Mouse (Mus musculus): ENCODE results near the gene Zfand2b. TPM values are rescaled to one million over a fixed set of nuclear protein-coding genes. Genes with fewer than 3 reads are reported as not detected.

Gene Zfand2b
- total and polyA plus RNA-seq, 3 experiments: 21.0 to 58.0 (median 47.7) TPM

GRCm38 (mm10) chr1:75210136-75211087, 42.0 kb downstream of the Zfand2b start, which contains the start of the genes Glb1l and Stk16:
Gene Glb1l (minus strand): TSS chr1:75210813.
Gene Stk16 (plus strand): TSS chr1:75210838.
- peaks cover 65% of the 10 kb centered on the region for H3K36me3 ChIP-seq (replicated peaks)
- no peak for TF ChIP-seq GATA1 (IDR thresholded peaks at IDR 0.05; ENCODE audit: borderline replicate concordance, low read length)
- no peak for TF ChIP-seq CTCF (IDR thresholded peaks at IDR 0.05; ENCODE audit: low read depth, low read length)
- no peak for TF ChIP-seq POLR2AphosphoS5 (IDR thresholded peaks at IDR 0.05; ENCODE audit: insufficient replicate concordance, low read depth, low read length)
- TF ChIP-seq TAL1 (conservative IDR thresholded peaks at IDR 0.05; ENCODE audit: low read depth, low read length): no peak
- TF ChIP-seq GATA2 (IDR thresholded peaks at IDR 0.05; ENCODE audit: borderline replicate concordance, low read depth, low read length): no peak
- no peaks in the 10 kb centered on the region for H3K27me3 ChIP-seq (ENCODE audit: insufficient read depth, low read length)
- ATAC-seq (ENCODE audit: extremely low read depth, insufficient number of reproducible peaks, low FRiP score, poor library complexity, severe bottlenecking) (peak; percentile 90), DNase-seq (ENCODE audit: low spot score) (peak; percentile 99)
- H3K4me1 ChIP-seq (ENCODE audit: insufficient read depth, low read depth, low read length): peaks cover 62% of the 10 kb centered on the region
- H3K4me3 ChIP-seq (ENCODE audit: low read depth, low read length): peak within 1 kb of the TSS; percentile 75
- no peaks in the 10 kb centered on the region for H3K9me3 ChIP-seq (replicated peaks)

- H3K4me1 ChIP-seq (ENCODE audit: insufficient read depth, low read depth, low read length): peaks cover 70% of the 10 kb centered on the region
- no peak for ATAC-seq (ENCODE audit: extremely low read depth, insufficient number of reproducible peaks, low FRiP score, poor library complexity, severe bottlenecking)
- TF ChIP-seq CTCF (IDR thresholded peaks at IDR 0.05; ENCODE audit: low read depth, low read length) (no peak), GATA2 (IDR thresholded peaks at IDR 0.05; ENCODE audit: borderline replicate concordance, low read depth, low read length) (no peak), TAL1 (conservative IDR thresholded peaks at IDR 0.05; ENCODE audit: low read depth, low read length) (no peak), GATA1 (IDR thresholded peaks at IDR 0.05; ENCODE audit: borderline replicate concordance, low read length) (no peak), POLR2AphosphoS5 (IDR thresholded peaks at IDR 0.05; ENCODE audit: insufficient replicate concordance, low read depth, low read length) (no peak)
- H3K36me3 ChIP-seq (replicated peaks): peaks cover 69% of the 10 kb centered on the region
- DNase-seq (ENCODE audit: low spot score): no peak
- peak overlapping the region; percentile 75 for H3K4me3 ChIP-seq (ENCODE audit: low read depth, low read length)
- no peaks in the 10 kb centered on the region for H3K9me3 ChIP-seq (replicated peaks)
- H3K27me3 ChIP-seq (ENCODE audit: insufficient read depth, low read length): no peaks in the 10 kb centered on the region
Observed at GRCm38 (mm10) chr1:75211141-75211708, 42.8 kb downstream of the Zfand2b start.

GRCm38 (mm10) chr1:75212542-75212941, 44.1 kb downstream of the Zfand2b start:
- DNase-seq (ENCODE audit: low spot score) (no peak), ATAC-seq (ENCODE audit: extremely low read depth, insufficient number of reproducible peaks, low FRiP score, poor library complexity, severe bottlenecking) (no peak)
- TF ChIP-seq POLR2AphosphoS5 (IDR thresholded peaks at IDR 0.05; ENCODE audit: insufficient replicate concordance, low read depth, low read length) (no peak; the same call in 1 of the 2 replicates), GATA2 (IDR thresholded peaks at IDR 0.05; ENCODE audit: borderline replicate concordance, low read depth, low read length) (no peak), GATA1 (IDR thresholded peaks at IDR 0.05; ENCODE audit: borderline replicate concordance, low read length) (no peak), CTCF (IDR thresholded peaks at IDR 0.05; ENCODE audit: low read depth, low read length) (no peak), TAL1 (conservative IDR thresholded peaks at IDR 0.05; ENCODE audit: low read depth, low read length) (no peak)
- no peaks in the 10 kb centered on the region for H3K27me3 ChIP-seq (ENCODE audit: insufficient read depth, low read length)
- peak overlapping the region; percentile 75; the same call in 1 of the 2 replicates for H3K4me3 ChIP-seq (ENCODE audit: low read depth, low read length)
- H3K36me3 ChIP-seq (replicated peaks): peaks cover 76% of the 10 kb centered on the region
- peaks cover 83% of the 10 kb centered on the region for H3K4me1 ChIP-seq (ENCODE audit: insufficient read depth, low read depth, low read length)
- H3K9me3 ChIP-seq (replicated peaks): no peaks in the 10 kb centered on the region

GRCm38 (mm10) chr1:75213096-75213495, 44.6 kb downstream of the Zfand2b start:
- DNase-seq (ENCODE audit: low spot score) (no peak), ATAC-seq (ENCODE audit: extremely low read depth, insufficient number of reproducible peaks, low FRiP score, poor library complexity, severe bottlenecking) (no peak)
- no peak for TF ChIP-seq GATA2 (IDR thresholded peaks at IDR 0.05; ENCODE audit: borderline replicate concordance, low read depth, low read length)
- no peak for TF ChIP-seq POLR2AphosphoS5 (IDR thresholded peaks at IDR 0.05; ENCODE audit: insufficient replicate concordance, low read depth, low read length)
- no peak for TF ChIP-seq CTCF (IDR thresholded peaks at IDR 0.05; ENCODE audit: low read depth, low read length)
- no peak for TF ChIP-seq TAL1 (conservative IDR thresholded peaks at IDR 0.05; ENCODE audit: low read depth, low read length)
- no peak for TF ChIP-seq GATA1 (IDR thresholded peaks at IDR 0.05; ENCODE audit: borderline replicate concordance, low read length)
- peak overlapping the region; percentile 75; the same call in 1 of the 2 replicates for H3K4me3 ChIP-seq (ENCODE audit: low read depth, low read length)
- H3K36me3 ChIP-seq (replicated peaks): peaks cover 77% of the 10 kb centered on the region
- no peaks in the 10 kb centered on the region for H3K27me3 ChIP-seq (ENCODE audit: insufficient read depth, low read length)
- H3K4me1 ChIP-seq (ENCODE audit: insufficient read depth, low read depth, low read length): peaks cover 89% of the 10 kb centered on the region
- no peaks in the 10 kb centered on the region for H3K9me3 ChIP-seq (replicated peaks)

GRCm38 (mm10) chr1:75214442-75214841, 46.0 kb downstream of the Zfand2b start:
- peaks cover 91% of the 10 kb centered on the region for H3K4me1 ChIP-seq (ENCODE audit: insufficient read depth, low read depth, low read length)
- no peak for ATAC-seq (ENCODE audit: extremely low read depth, insufficient number of reproducible peaks, low FRiP score, poor library complexity, severe bottlenecking)
- no peaks in the 10 kb centered on the region for H3K9me3 ChIP-seq (replicated peaks)
- DNase-seq (ENCODE audit: low spot score): no peak
- H3K36me3 ChIP-seq (replicated peaks): peaks cover 70% of the 10 kb centered on the region
- H3K27me3 ChIP-seq (ENCODE audit: insufficient read depth, low read length): peaks cover 1% of the 10 kb centered on the region; the same call in 1 of the 2 replicates
- H3K4me3 ChIP-seq (ENCODE audit: low read depth, low read length): peak overlapping the region; percentile 37; the same call in 1 of the 2 replicates
- TF ChIP-seq GATA1 (IDR thresholded peaks at IDR 0.05; ENCODE audit: borderline replicate concordance, low read length) (no peak), POLR2AphosphoS5 (IDR thresholded peaks at IDR 0.05; ENCODE audit: insufficient replicate concordance, low read depth, low read length) (0 out of 2 replicates have a peak, but pooled peaks have one; percentile 48), CTCF (IDR thresholded peaks at IDR 0.05; ENCODE audit: low read depth, low read length) (no peak), TAL1 (conservative IDR thresholded peaks at IDR 0.05; ENCODE audit: low read depth, low read length) (no peak)

- Histone ChIP-seq H3K27me3 (ENCODE audit: insufficient read depth, low read length) (peaks cover 6% of the 10 kb centered on the region; the same call in 1 of the 2 replicates), H3K36me3 (replicated peaks) (peaks cover 70% of the 10 kb centered on the region), H3K4me1 (ENCODE audit: insufficient read depth, low read depth, low read length) (peaks cover 91% of the 10 kb centered on the region), H3K4me3 (ENCODE audit: low read depth, low read length) (peak overlapping the region; percentile 37; the same call in 1 of the 2 replicates), H3K9me3 (replicated peaks) (no peaks in the 10 kb centered on the region)
- ATAC-seq (ENCODE audit: extremely low read depth, insufficient number of reproducible peaks, low FRiP score, poor library complexity, severe bottlenecking) (no peak), DNase-seq (ENCODE audit: low spot score) (no peak)
- TF ChIP-seq CTCF (IDR thresholded peaks at IDR 0.05; ENCODE audit: low read depth, low read length): no peak
- no peak for TF ChIP-seq TAL1 (conservative IDR thresholded peaks at IDR 0.05; ENCODE audit: low read depth, low read length)
- TF ChIP-seq GATA1 (IDR thresholded peaks at IDR 0.05; ENCODE audit: borderline replicate concordance, low read length): no peak
- no peak for TF ChIP-seq GATA2 (IDR thresholded peaks at IDR 0.05; ENCODE audit: borderline replicate concordance, low read depth, low read length)
- TF ChIP-seq POLR2AphosphoS5 (IDR thresholded peaks at IDR 0.05; ENCODE audit: insufficient replicate concordance, low read depth, low read length): no peak
Observed at GRCm38 (mm10) chr1:75214886-75215285, 46.4 kb downstream of the Zfand2b start.
